Mouse (Mus musculus) thymus, postnatal 14 days (tissue): Measurements from ENCODE around the gene Havcr2.
A peak's percentile ranks its signal among the peaks of the same experiment; 100 is the strongest.
"Not testable (repeated sequence)": the region's sequence is repeated elsewhere in the genome, so short reads cannot be mapped to it uniquely, and the experiment has no call there.

Experiments
- DNase-seq: peaks from one replicate; pipeline ENCODE4 v3.0.0; 2021

The Havcr2 gene

DNA sequence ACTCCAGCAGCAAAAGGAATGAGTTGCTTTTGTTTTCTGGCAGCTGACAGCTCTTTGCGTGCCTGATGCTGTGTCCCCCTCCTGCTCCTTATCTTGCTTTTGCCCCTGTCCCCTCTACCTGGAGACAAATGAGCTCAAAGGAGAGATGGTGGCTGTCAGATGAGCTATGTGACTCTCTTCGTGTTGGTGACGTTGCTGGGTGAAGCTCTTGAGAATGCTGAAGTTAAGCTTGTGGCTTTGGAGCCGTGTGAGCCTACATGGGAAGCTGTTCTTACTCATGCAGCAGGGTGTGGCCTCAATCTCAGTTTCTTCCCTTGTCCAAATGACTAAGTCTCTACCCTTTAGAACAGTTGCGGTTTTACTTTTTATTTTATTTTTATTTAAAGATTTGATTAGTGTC, 7.2 kb downstream of the Havcr2 start:
- DNase-seq, result no peak

- no peak for DNase-seq
Observed at GRCm38 (mm10) chr11:46466878-46467277, 12.1 kb downstream of the Havcr2 start.

- no peak for DNase-seq
Observed at GRCm38 (mm10) chr11:46474220-46474619, 19.5 kb downstream of the Havcr2 start.

GRCm38 (mm10) chr11:46479311-46479710, 24.6 kb downstream of the Havcr2 start:
- DNase-seq, result no peak

GRCm38 (mm10) chr11:46480517-46480916, 25.8 kb downstream of the Havcr2 start:
- no peak for DNase-seq

GRCm38 (mm10) chr11:46488231-46488630, 33.5 kb downstream of the Havcr2 start:
- no peak for DNase-seq

DNA sequence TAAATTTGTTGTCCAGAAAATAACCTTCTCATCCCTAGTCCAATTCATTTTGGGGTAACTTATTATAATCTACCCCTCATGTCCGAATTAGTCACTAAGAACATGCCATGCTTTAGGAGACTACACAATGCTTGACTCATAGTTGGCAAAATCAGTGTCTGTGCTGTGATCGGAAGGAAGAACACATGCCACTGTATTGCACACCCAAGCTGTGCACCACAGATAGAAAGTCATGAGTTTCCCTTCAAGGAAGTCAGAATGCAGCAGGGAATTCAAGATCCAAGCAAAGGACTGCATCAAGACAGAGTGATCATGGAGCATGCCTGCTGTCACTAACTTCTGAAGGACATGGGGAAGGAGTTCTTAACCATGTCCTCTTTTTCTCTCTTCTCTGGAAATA, 33.9 kb downstream of the Havcr2 start:
- no peak for DNase-seq

DNA sequence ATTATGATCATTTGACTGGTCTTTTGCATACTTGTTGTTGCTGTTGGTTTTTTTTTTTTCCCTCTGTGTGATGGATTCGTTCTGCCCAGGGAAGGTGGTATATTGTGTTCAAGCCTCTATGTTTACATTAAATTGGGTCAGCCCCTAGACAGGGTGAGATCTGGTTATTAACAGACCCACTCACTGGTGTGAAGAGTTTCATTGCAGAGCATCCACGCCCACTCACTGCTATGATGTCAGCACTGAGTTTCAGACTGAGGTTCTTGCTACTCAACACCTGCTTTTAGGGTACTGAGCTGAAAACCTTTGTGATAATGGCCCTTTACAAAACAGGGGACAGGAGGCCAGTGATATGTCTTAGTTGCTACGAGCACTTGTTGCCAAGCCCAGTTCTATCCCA, 52.4 kb downstream of the Havcr2 start:
- DNase-seq, result no peak

GRCm38 (mm10) chr11:46509900-46510299, 55.2 kb downstream of the Havcr2 start:
- DNase-seq, result no peak

GRCm38 (mm10) chr11:46521341-46521740, 66.6 kb downstream of the Havcr2 start:
- not testable (repeated sequence) for DNase-seq

GRCm38 (mm10) chr11:46522719-46523118, 68.0 kb downstream of the Havcr2 start:
- DNase-seq, result peak; percentile 12

DNA sequence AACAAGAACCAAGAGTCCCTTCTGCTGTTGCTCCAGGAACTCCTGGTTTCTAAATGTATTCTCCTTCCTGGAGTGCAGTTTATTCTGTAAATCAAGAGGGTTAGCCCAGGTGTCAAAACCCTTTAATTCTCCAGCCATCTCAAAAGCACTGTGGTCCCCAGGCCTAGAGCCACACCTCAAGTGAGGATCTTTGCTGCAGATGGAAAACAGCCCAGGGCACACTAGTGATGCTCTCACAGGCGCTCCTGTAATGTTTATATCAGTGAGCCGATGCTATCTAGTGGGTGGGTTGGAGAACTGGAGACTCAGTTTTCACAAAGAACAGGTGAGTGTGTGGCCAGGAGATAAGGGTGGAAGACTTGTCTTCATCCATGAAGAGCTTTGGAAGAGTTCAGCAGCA, 69.2 kb downstream of the Havcr2 start, which contains the start of gene Gm12169:
TSS of gene Gm12169 (plus strand) at position 301 of the 400 bp plus-strand sequence.
- no peak for DNase-seq

GRCm38 (mm10) chr11:46530149-46530548, 75.4 kb downstream of the Havcr2 start:
- DNase-seq, result no peak
